Mouse (Mus musculus): ENCODE measurements around the gene Morc3. TPM values are rescaled to one million over a fixed set of nuclear protein-coding genes. Genes with fewer than 3 reads are reported as not detected.

The Morc3 gene
- polyA plus RNA-seq, 1 experiment from 2014 or later, result 40.0 TPM

DNA sequence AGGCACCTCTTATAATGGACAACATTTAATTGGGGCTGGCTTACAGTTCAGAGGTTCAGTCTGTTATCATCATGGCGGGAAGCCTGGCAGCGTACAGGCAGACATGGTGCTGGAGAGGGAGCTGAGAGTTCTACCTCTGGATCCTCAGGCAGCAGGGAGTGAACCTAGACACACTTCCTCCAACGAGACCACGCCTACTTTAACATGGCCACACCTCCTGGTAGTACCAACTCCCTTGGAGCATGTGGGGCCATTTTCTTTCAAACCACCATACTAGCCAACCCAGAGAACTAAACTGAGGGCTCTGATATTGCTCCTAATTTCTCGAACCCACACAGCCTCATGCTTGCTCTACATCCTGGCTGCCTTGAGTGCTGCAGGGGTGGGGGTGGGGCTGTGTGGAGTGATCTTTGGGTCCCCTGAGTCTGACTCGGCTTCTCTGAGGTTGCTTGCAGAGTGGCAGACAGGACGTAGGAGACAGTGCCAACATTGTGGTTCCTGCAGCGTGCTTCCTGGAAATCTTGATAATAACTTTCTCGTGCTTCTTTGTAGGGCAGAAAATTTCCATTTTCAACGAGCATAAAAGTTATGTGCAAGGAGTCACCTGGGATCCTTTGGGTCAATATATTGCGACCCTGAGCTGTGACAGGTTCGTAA is 59.2 kb downstream of the Morc3 start:
- ATAC-seq (ENCODE audit: low FRiP score, low read depth), result no peak
- WGBS, result 90% methylated on average over 12 of the region's 12 CpGs
- peaks cover 80% of the 10 kb centered on the region for H3K36me3 ChIP-seq

DNA sequence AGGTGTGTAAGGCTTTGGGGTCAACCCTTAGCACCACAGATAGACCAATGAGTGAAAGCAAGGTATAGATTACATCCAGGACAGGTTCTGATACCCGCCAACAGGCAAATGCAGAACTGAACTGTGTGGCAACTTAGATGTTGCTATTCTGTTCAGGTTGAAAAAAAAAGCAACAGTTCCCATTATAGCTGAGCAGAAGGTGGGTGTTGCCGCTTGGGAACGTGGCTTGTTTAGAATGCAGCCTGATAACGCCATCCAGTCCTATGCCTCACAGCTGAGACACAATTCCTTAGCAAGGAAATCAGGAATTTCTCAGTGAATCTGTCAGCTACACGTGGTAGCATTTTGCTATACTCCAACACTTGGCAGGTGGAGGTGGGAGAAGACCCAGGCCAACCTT is 61.4 kb downstream of the Morc3 start:
- H3K36me3 ChIP-seq, result peaks cover 69% of the 10 kb centered on the region

More for the DNA sequence above, 59.2 kb downstream of the Morc3 start:
- Histone ChIP-seq H3K9me3 (no peaks in the 10 kb centered on the region), H3K4me3 (no peak overlapping the region), H3K4me2 (replicated peaks) (no peak overlapping the region), H3K9ac (replicated peaks) (no peak overlapping the region), H3K27me3 (no peaks in the 10 kb centered on the region), H3K4me1 (peaks cover 3% of the 10 kb centered on the region; the same call in 1 of the 2 replicates), H3K27ac (replicated peaks) (no peak overlapping the region)

DNA sequence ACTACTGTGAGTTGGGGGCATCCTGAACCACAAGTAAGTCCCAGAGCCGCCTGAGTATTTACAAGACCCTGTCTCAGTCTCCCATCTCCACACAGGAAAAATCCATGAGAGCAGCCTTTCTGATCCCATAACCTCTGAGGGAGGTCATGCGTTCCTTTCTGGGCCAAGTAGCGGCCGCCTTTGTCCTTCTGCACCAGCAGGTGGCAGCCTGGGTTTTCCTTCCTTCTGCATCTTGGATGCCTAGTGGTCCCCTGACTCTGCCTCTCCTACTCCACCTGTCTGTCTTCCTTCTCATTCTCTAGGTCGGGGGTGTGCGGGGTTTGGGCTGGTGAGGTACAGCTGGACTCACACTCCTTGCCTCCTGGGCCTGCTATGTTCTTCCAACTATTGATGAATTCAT is 71.1 kb downstream of the Morc3 start:
- Histone ChIP-seq H3K4me3 (no peak overlapping the region), H3K27ac (replicated peaks) (no peak overlapping the region), H3K4me2 (replicated peaks) (no peak overlapping the region), H3K4me1 (no peaks in the 10 kb centered on the region), H3K9ac (replicated peaks) (no peak overlapping the region), H3K27me3 (no peaks in the 10 kb centered on the region), H3K9me3 (no peaks in the 10 kb centered on the region), H3K36me3 (peaks cover 45% of the 10 kb centered on the region)
- ATAC-seq (ENCODE audit: low FRiP score, low read depth), result no peak
- 76% methylated on average over 6 of the region's 6 CpGs for WGBS

More for the DNA sequence above, 61.4 kb downstream of the Morc3 start:
- Histone ChIP-seq H3K9me3 (no peaks in the 10 kb centered on the region), H3K9ac (replicated peaks) (no peak overlapping the region), H3K4me1 (no peaks in the 10 kb centered on the region), H3K4me2 (replicated peaks) (no peak overlapping the region), H3K4me3 (no peak overlapping the region), H3K27me3 (no peaks in the 10 kb centered on the region), H3K27ac (replicated peaks) (no peak overlapping the region)
- no peak for ATAC-seq (ENCODE audit: low FRiP score, low read depth)
- 91% methylated on average over 5 of the region's 5 CpGs for WGBS

DNA sequence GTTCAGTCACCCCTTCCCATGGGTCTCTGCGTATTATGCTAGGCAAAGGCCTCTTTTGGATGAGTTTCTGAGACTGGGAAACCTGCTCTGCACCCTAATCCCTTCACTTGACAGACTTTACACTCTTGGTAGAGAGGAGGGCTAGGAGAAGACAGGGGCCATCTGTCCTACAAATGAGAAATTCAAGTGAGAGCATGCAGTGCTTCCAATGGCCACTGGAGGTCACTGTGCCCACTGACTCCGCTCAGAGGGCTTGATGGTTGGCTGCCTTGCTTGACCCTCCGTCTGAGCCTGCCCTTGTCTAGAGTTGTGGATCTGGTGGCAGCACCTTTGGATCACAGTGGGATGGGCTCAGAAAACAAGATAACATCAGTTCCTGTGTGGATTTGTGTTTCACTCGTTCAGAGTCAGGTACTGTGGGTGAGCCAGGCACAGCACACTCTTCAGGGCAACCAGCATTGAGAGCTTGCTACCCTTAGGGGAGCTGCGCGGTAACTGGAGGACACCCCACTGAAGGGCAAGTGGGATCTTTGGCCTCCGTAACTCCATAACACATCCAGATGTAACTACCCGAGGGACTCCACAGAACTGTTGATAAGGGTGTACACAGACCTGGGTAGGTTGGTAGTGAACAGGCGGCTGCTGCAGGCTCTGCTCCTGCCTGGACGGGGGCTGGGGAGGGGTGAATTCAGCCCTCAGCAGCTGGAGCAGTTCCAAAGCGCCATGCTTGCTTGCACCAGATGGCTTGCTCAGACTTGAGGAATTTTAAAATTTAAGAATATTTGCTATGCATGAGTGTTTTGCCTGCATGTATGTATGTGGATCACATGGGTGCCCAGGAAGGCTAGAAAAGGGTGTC is 74.5 kb downstream of the Morc3 start:
- Histone ChIP-seq H3K4me2 (replicated peaks) (no peak overlapping the region), H3K4me3 (no peak overlapping the region), H3K27me3 (no peaks in the 10 kb centered on the region), H3K36me3 (peaks cover 21% of the 10 kb centered on the region), H3K9ac (replicated peaks) (no peak overlapping the region), H3K4me1 (no peaks in the 10 kb centered on the region), H3K27ac (replicated peaks) (no peak overlapping the region), H3K9me3 (no peaks in the 10 kb centered on the region)
- WGBS, result 69% methylated on average over 11 of the region's 11 CpGs
- peak; percentile 54; the same call in 1 of the 2 replicates for ATAC-seq (ENCODE audit: low FRiP score, low read depth)

DNA sequence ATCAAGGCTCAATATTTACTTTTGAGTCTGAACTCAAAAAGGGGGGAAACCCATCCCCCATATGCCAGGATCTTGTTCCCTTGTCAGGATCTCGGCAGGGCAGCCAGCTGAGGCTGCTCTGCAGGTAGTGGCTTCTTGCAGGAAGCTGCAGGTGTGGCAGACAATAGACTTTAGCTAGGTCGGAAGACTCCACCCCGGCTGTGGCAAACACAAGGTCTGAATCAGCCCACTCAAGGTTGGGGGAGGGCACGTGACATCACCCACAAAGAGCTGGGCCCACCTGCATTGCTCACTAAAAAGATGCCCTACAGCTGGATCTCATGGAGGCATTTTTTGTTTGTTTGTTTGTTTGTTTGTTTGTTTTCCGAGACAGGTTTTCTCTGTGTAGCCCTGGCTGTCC is 75.8 kb downstream of the Morc3 start:
- Histone ChIP-seq H3K36me3 (0 out of 2 replicates have a peak, but pooled peaks cover 12% of the 10 kb centered on the region), H3K4me1 (no peaks in the 10 kb centered on the region), H3K27me3 (no peaks in the 10 kb centered on the region), H3K4me3 (no peak overlapping the region), H3K4me2 (replicated peaks) (no peak overlapping the region), H3K9ac (replicated peaks) (no peak overlapping the region), H3K9me3 (no peaks in the 10 kb centered on the region), H3K27ac (replicated peaks) (no peak overlapping the region)
- 82% methylated on average over 5 of the region's 5 CpGs for WGBS
- ATAC-seq (ENCODE audit: low FRiP score, low read depth), result no peak

DNA sequence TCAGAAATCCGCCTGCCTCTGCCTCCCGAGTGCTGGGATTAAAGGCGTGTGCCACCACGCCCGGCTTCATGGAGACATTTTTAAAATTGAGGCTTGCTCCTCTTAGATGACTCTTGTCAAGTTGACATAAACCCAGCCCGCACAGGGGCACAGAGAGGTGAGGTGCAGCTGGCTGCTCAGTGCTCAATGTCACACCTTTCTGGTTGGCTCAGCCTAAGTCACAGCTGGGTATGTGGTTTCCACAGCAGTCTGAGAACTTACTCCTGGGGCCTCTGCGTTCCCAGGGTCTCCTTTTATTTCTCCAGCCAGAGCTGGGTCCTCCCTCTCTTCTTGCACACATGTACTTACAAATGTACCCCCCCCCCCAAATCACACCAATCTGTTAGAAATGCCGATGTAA is 76.3 kb downstream of the Morc3 start:
- Histone ChIP-seq H3K36me3 (0 out of 2 replicates have a peak, but pooled peaks cover 12% of the 10 kb centered on the region), H3K9me3 (no peaks in the 10 kb centered on the region), H3K9ac (replicated peaks) (no peak overlapping the region), H3K4me2 (replicated peaks) (no peak overlapping the region), H3K4me1 (no peaks in the 10 kb centered on the region), H3K27ac (replicated peaks) (no peak overlapping the region), H3K4me3 (no peak overlapping the region), H3K27me3 (no peaks in the 10 kb centered on the region)
- no peak for ATAC-seq (ENCODE audit: low FRiP score, low read depth)
- WGBS, result 88% methylated on average over 8 of the region's 8 CpGs

DNA sequence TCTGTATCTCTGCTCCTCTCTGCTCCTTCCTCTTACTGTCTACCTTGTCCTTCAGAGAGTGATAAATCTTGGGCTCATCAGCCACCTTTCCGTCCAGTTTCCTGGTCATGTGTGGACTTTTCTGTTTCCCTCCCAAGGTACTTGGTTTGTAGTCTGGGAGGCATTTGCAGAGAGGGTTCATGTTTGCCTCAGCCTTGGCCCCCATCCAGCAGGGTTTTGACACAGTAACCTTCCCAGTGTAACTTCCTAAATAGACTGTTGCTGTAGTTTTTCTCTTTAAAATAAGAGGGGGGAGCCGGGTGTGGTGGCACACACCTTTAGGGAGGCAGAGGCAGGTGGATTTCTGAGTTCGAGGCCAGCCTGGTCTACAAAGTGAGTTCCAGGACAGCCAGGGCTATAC is 78.0 kb downstream of the Morc3 start:
- Histone ChIP-seq H3K4me2 (replicated peaks) (no peak overlapping the region), H3K36me3 (0 out of 2 replicates have a peak, but pooled peaks cover 7% of the 10 kb centered on the region), H3K4me1 (no peaks in the 10 kb centered on the region), H3K27me3 (no peaks in the 10 kb centered on the region), H3K9me3 (no peaks in the 10 kb centered on the region), H3K27ac (replicated peaks) (no peak overlapping the region), H3K9ac (replicated peaks) (no peak overlapping the region), H3K4me3 (no peak overlapping the region)
- ATAC-seq (ENCODE audit: low FRiP score, low read depth), result no peak
- WGBS, result 91% methylated on average over 3 of the region's 3 CpGs

DNA sequence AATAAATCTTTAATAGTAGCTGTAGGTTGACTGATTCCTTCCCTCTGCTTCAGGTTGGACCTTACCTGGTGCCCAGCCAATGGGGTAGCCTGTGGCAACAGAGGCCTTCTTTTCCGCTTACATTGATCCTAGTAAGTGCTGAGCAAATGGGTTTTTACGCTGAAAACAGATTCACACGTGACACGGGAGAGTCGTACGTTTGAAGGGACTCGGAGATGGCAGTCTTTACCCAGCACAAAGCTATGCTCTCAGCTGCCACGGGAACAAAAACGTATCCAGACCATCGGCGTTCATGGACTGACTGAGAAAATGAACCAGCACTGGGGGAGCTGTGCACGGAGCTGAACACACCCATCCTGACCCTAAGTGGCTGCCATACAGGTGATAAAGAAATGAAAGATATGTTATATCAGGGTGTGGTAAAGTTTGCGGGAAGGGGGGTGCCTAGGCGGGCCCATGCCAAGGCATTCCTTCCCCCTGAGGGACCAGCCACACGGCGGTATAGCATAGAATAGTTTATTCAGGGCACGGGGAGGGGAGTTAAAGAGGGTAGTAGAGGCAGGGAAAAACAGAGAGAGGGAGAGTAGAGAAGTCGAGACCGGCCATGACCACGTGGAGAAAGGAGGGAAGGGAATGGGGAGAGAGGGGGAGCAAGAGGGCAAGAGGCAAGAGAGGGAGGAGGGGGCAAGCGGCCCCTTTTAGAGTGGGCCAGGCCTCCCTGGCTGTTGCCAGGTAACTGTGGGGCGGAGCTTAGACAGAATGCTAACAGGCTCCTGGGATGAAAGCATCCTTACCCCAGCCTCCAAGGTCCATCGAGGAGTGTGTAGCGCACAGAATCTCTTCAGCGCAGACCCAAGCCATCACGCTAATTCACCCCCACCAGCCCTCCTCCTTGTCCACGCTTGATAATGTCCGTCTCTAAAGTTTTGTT is 79.1 kb downstream of the Morc3 start:
- 68% methylated on average over 28 of the region's 28 CpGs for WGBS

DNA sequence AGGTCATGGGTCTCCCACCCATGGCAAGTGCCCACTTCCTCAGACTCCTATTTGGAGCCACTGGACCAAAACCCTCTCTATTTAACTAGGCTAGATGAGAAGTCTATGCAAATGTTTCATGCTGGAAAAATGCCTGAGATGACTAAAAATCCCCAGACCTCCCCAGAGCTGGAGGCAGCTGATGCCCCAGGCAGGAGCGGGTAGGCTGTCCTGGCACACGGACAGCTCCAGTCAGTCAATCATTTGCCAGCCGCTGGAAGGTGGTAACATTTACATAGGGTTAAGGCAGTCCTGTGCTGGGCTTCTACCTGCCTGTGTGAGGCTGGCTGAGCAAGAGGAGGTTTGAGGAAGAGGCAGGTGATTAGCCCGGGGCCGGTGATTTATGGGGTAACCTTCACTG is 80.2 kb downstream of the Morc3 start:
- WGBS, result 85% methylated on average over 5 of the region's 5 CpGs
- Histone ChIP-seq H3K9ac (replicated peaks) (no peak overlapping the region), H3K9me3 (no peaks in the 10 kb centered on the region), H3K27me3 (no peaks in the 10 kb centered on the region), H3K36me3 (no peaks in the 10 kb centered on the region), H3K4me1 (no peaks in the 10 kb centered on the region), H3K4me2 (replicated peaks) (no peak overlapping the region), H3K4me3 (no peak overlapping the region), H3K27ac (replicated peaks) (no peak overlapping the region)
- no peak for ATAC-seq (ENCODE audit: low FRiP score, low read depth)

More for the DNA sequence above, 79.1 kb downstream of the Morc3 start:
- ATAC-seq (ENCODE audit: low FRiP score, low read depth), result no peak
- Histone ChIP-seq H3K4me3 (no peak overlapping the region), H3K27ac (replicated peaks) (no peak overlapping the region), H3K4me1 (no peaks in the 10 kb centered on the region), H3K9ac (replicated peaks) (no peak overlapping the region), H3K4me2 (replicated peaks) (no peak overlapping the region), H3K9me3 (no peaks in the 10 kb centered on the region), H3K36me3 (no peaks in the 10 kb centered on the region), H3K27me3 (no peaks in the 10 kb centered on the region)

DNA sequence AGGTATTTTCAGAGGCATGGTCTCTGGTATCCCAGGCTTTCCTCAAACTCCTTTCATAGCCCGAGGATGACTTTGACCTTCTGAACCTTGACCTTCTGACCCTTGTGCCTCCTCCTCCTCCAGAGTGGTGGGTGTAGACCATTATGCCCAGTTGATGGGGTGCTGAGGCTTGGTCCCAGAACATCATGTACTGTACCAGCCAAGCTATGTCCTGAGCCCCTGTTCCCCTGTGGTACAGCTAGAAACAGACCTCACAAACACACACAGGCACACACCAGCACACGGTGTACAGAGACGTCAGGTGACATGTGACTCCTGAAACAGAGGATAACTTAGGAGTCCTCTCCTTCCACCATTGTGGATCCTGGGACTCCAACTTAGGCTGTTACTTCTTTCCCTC is 80.9 kb downstream of the Morc3 start:
- 70% methylated on average over 3 of the region's 3 CpGs for WGBS

DNA sequence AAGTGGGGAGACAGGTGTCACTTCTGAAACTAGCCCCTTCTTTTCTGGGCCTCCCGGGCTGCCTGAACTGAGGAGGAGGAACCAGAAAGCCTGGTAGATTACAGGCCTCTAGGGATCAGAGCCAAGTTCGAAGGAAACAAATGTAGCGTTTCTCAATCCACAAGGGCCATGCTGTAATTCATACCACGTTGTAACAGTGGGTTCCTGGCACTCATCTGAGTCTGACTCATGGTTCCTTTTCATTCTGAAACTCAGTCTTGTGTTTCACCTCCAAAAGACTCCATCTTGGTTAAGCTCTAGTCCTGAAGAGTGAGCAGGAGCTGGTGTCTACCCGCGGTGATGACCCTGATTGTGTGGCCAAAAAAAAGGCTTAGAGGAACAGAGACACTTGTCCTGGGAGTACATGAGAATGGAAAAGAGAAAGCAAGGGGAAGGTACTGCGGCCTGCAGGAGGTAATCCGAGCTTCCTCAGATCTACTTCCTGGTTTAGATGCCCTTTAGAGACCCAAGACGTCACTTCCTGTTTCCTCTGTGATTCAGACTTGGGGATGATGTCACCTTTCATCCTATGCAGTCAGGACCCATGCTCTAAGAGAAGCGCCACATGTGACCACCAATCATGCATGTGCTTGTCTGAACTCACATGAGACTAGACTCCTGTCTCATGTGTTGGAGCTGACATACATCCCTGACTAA is 82.1 kb downstream of the Morc3 start:
- Histone ChIP-seq H3K4me2 (replicated peaks) (no peak overlapping the region), H3K36me3 (no peaks in the 10 kb centered on the region), H3K9ac (replicated peaks) (no peak overlapping the region), H3K4me1 (peaks cover 3% of the 10 kb centered on the region; the same call in 1 of the 2 replicates), H3K9me3 (no peaks in the 10 kb centered on the region), H3K27ac (replicated peaks) (no peak overlapping the region), H3K27me3 (0 out of 2 replicates have a peak, but pooled peaks cover 5% of the 10 kb centered on the region), H3K4me3 (no peak overlapping the region)
- ATAC-seq (ENCODE audit: low FRiP score, low read depth), result no peak
- 82% methylated on average over 10 of the region's 10 CpGs for WGBS

More for the DNA sequence above, 80.9 kb downstream of the Morc3 start:
- no peak overlapping the region for H3K4me2 ChIP-seq (replicated peaks)
- H3K27me3 ChIP-seq, result 0 out of 2 replicates have a peak, but pooled peaks cover 2% of the 10 kb centered on the region
- no peaks in the 10 kb centered on the region for H3K36me3 ChIP-seq
- no peak overlapping the region for H3K27ac ChIP-seq (replicated peaks)
- H3K4me3 ChIP-seq, result no peak overlapping the region
- no peak for ATAC-seq (ENCODE audit: low FRiP score, low read depth)
- H3K9ac ChIP-seq (replicated peaks), result no peak overlapping the region
- H3K9me3 ChIP-seq, result no peaks in the 10 kb centered on the region
- H3K4me1 ChIP-seq, result no peaks in the 10 kb centered on the region

Data from midbrain, embryonic 12.5 days (tissue).